Mouse (Mus musculus) spleen, adult 2 months (tissue): Measurements from ENCODE around the gene Csrp1. TPM values are rescaled to one million over a fixed set of nuclear protein-coding genes. Genes with fewer than 3 reads are reported as not detected.

Source experiments
- DNase-seq, 2 experiments: peaks; one replicate each; pipeline versions ENCODE4 v3.0.0 to v3.0.0-alpha.2; 2012 to 2021; ENCODE audit warnings: low spot score in 2 of 2, low read depth in 1 of 2
- H3K27ac ChIP-seq: fragments of 200-500 bp; 2 replicates; pipeline ENCODE4 v1.5.1; 2012; ENCODE audit warnings: low read length, inconsistent platforms; ENCODE audit not compliant: insufficient read depth
- H3K27me3 ChIP-seq: fragments of 200-500 bp; 2 replicates; pipeline ENCODE4 v1.6.1; 2012; ENCODE audit warnings: mild to moderate bottlenecking, moderate library complexity, low read length, inconsistent platforms; ENCODE audit not compliant: control insufficient read depth, insufficient read depth
- H3K36me3 ChIP-seq: fragments of 200-500 bp; 2 replicates; pipeline ENCODE4 v1.6.1; 2012; ENCODE audit warnings: mild to moderate bottlenecking, low read length, inconsistent platforms; ENCODE audit not compliant: control insufficient read depth, insufficient read depth
- H3K4me1 ChIP-seq: fragments of 200-500 bp; 2 replicates; pipeline ENCODE4 v1.6.1; 2011; ENCODE audit warnings: inconsistent platforms; ENCODE audit not compliant: control insufficient read depth, insufficient read depth, insufficient read length
- H3K4me3 ChIP-seq: fragments of 200-500 bp; 2 replicates; pipeline ENCODE4 v1.5.1; 2011; ENCODE audit warnings: mild to moderate bottlenecking, inconsistent platforms; ENCODE audit not compliant: insufficient read depth, insufficient read length; ENCODE audit errors: extremely low read depth
- CTCF ChIP-seq: fragments of 200-500 bp; IDR thresholded peaks from 2 replicates; pipeline ENCODE4 v1.5.1; 2011; ENCODE audit warnings: mild to moderate bottlenecking, inconsistent platforms; ENCODE audit not compliant: insufficient read depth, insufficient read length, insufficient replicate concordance; ENCODE audit errors: extremely low read depth
- POLR2A ChIP-seq: fragments of 200-500 bp; IDR thresholded peaks from 2 replicates; pipeline ENCODE4 v1.6.1; 2011; ENCODE audit warnings: low read depth, low read length, inconsistent platforms
- WGBS: fragments of 180-500 bp; shearing (Covaris S2); methylation state at CpG from one replicate; pipeline ENCODE4 v1.1.7; 2018; 5-methylcytosine and 5-hydroxymethylcytosine counted together
- polyA plus RNA-seq: library from polyadenylated mRNA; depleted of rRNA; stranded (reverse); fragments of >200 nt; gene quantifications from 2 replicates; pipeline ENCODE4 v1.2.3, GENCODE M21; 2012; rRNA removed

Gene Csrp1
- polyA plus RNA-seq, 1 experiment = 174 TPM

- no peaks in the 10 kb centered on the region for H3K36me3 ChIP-seq
- DNase-seq = no peak
- H3K4me3 ChIP-seq = no peak overlapping the region
- no peak overlapping the region for H3K27ac ChIP-seq
- 33% methylated on average over 20 of the region's 20 CpGs for WGBS
- H3K27me3 ChIP-seq = 0 out of 2 replicates have a peak, but pooled peaks cover 2% of the 10 kb centered on the region
- TF ChIP-seq POLR2A (no peak), CTCF (no peak)
- H3K4me1 ChIP-seq = peaks cover 5% of the 10 kb centered on the region; the same call in 1 of the 2 replicates
These were observed 74.6 kb downstream of the Csrp1 start for GRCm38 (mm10) chr1:135794216-135795134.

- WGBS = 89% methylated on average over 1 of the region's 1 CpGs
- H3K4me1 ChIP-seq = peaks cover 4% of the 10 kb centered on the region; the same call in 1 of the 2 replicates
- no peak overlapping the region for H3K4me3 ChIP-seq
- TF ChIP-seq POLR2A = no peak
- TF ChIP-seq CTCF = no peak
- H3K27me3 ChIP-seq = 0 out of 2 replicates have a peak, but pooled peaks cover 2% of the 10 kb centered on the region
- H3K36me3 ChIP-seq = no peaks in the 10 kb centered on the region
- DNase-seq = no peak
- no peak overlapping the region for H3K27ac ChIP-seq
These were observed 78.6 kb downstream of the Csrp1 start for GRCm38 (mm10) chr1:135798492-135798891.

- WGBS = 39% methylated on average over 8 of the region's 8 CpGs
- no peak overlapping the region for H3K27ac ChIP-seq
- no peak for TF ChIP-seq CTCF
- no peak for TF ChIP-seq POLR2A
These were observed 79.3 kb downstream of the Csrp1 start for GRCm38 (mm10) chr1:135799109-135799627.

GRCm38 (mm10) chr1:135800192-135800950 lies 80.5 kb downstream of the Csrp1 start:
- H3K27me3 ChIP-seq = 0 out of 2 replicates have a peak, but pooled peaks cover under 1% of the 10 kb centered on the region
- no peak for DNase-seq
- no peak overlapping the region for H3K4me3 ChIP-seq
- H3K4me1 ChIP-seq = no peaks in the 10 kb centered on the region
- WGBS = 62% methylated on average over 8 of the region's 8 CpGs
- no peaks in the 10 kb centered on the region for H3K36me3 ChIP-seq
- H3K27ac ChIP-seq = no peak overlapping the region
- TF ChIP-seq CTCF = no peak
- TF ChIP-seq POLR2A = no peak

More at GRCm38 (mm10) chr1:135799109-135799627, 79.3 kb downstream of the Csrp1 start:
- no peak overlapping the region for H3K4me3 ChIP-seq
- H3K27me3 ChIP-seq = 0 out of 2 replicates have a peak, but pooled peaks cover 2% of the 10 kb centered on the region
- no peak for DNase-seq
- H3K4me1 ChIP-seq = no peaks in the 10 kb centered on the region
- no peaks in the 10 kb centered on the region for H3K36me3 ChIP-seq

Other genes starting within 250 kb of the Csrp1 start
- 15.0 and 16.3 TPM in 2 replicates for gene Nav1, start 112.8 kb upstream of the Csrp1 start, polyA plus RNA-seq
- 17.5 and 18.9 TPM in 2 replicates for gene Phlda3, start 46.1 kb downstream of the Csrp1 start, polyA plus RNA-seq
- gene Tnni1, start 59.4 kb downstream of the Csrp1 start, polyA plus RNA-seq = 0.80 and 1.3 TPM in 2 replicates
- 3.1 and 5.1 TPM in 2 replicates for gene Lad1, start 98.5 kb downstream of the Csrp1 start, polyA plus RNA-seq
- gene Tnnt2, start 116.3 kb downstream of the Csrp1 start, polyA plus RNA-seq = 0.52 and 0.75 TPM in 2 replicates
- gene Pkp1, start 199.1 kb downstream of the Csrp1 start, polyA plus RNA-seq = not detected in 2 replicates